Mouse (Mus musculus) heart, adult 8-10 months (tissue): ENCODE data around the gene Adgrf5. TPM values are rescaled to one million over a fixed set of nuclear protein-coding genes. Genes with fewer than 3 reads are reported as not detected.
A peak's percentile ranks its signal among the peaks of the same experiment; 100 is the strongest.
"Not testable (repeated sequence)": the region's sequence is repeated elsewhere in the genome, so short reads cannot be mapped to it uniquely, and the experiment has no call there.

Experiments used
- DNase-seq: peaks from one replicate; pipeline ENCODE4 v3.0.0; 2022; ENCODE audit warnings: low spot score
- total RNA-seq, 4 experiments: library from RNA; stranded (reverse); gene quantifications; 2 replicates each; pipeline ENCODE4 v1.2.4; 2022

Adgrf5 gene
- 100 to 1,000 TPM; 195 to 206 (median 199) TPM for total RNA-seq

- DNase-seq: peak; percentile 83
Observed at GRCm38 (mm10) chr17:43359826-43360619, at the start of gene Adgrf5. TSS of gene Adgrf5 (plus strand) at chr17:43360451.

GRCm38 (mm10) chr17:43325986-43326671 lies 34.1 kb upstream of the Adgrf5 start:
- DNase-seq: no peak

- peak; percentile 69 for DNase-seq
Observed at GRCm38 (mm10) chr17:43326726-43327700, 33.2 kb upstream of the Adgrf5 start.

GRCm38 (mm10) chr17:43327810-43328209 lies 32.4 kb upstream of the Adgrf5 start:
- DNase-seq: no peak

GRCm38 (mm10) chr17:43329216-43329615 lies 31.0 kb upstream of the Adgrf5 start:
- DNase-seq: no peak

GRCm38 (mm10) chr17:43329761-43330183 lies 30.5 kb upstream of the Adgrf5 start:
- DNase-seq: no peak

GRCm38 (mm10) chr17:43332686-43333085 lies 27.6 kb upstream of the Adgrf5 start:
- DNase-seq: no peak

GRCm38 (mm10) chr17:43334074-43334473 lies 26.2 kb upstream of the Adgrf5 start:
- DNase-seq: no peak

GRCm38 (mm10) chr17:43337643-43338042 lies 22.6 kb upstream of the Adgrf5 start:
- DNase-seq: peak; percentile 56

GRCm38 (mm10) chr17:43338279-43338678 lies 22.0 kb upstream of the Adgrf5 start:
- DNase-seq: no peak

GRCm38 (mm10) chr17:43346499-43346898 lies 13.8 kb upstream of the Adgrf5 start:
- not testable (repeated sequence) for DNase-seq

- no peak for DNase-seq
Observed at GRCm38 (mm10) chr17:43357902-43358539, 2.2 kb upstream of the Adgrf5 start.

- no peak for DNase-seq
Observed at GRCm38 (mm10) chr17:43361021-43361420, 770 bp downstream of the Adgrf5 start.

- DNase-seq: peak; percentile 42
Observed at GRCm38 (mm10) chr17:43362362-43362761, 2.1 kb downstream of the Adgrf5 start.

GRCm38 (mm10) chr17:43362881-43363280 lies 2.6 kb downstream of the Adgrf5 start:
- no peak for DNase-seq

- no peak for DNase-seq
Observed at GRCm38 (mm10) chr17:43363921-43364320, 3.7 kb downstream of the Adgrf5 start.

GRCm38 (mm10) chr17:43365297-43365696 lies 5.0 kb downstream of the Adgrf5 start:
- peak; percentile 69 for DNase-seq

GRCm38 (mm10) chr17:43366486-43366885 lies 6.2 kb downstream of the Adgrf5 start:
- peak; percentile 83 for DNase-seq

GRCm38 (mm10) chr17:43368171-43368576 lies 7.9 kb downstream of the Adgrf5 start:
- no peak for DNase-seq

- no peak for DNase-seq
Observed at GRCm38 (mm10) chr17:43372604-43373003, 12.4 kb downstream of the Adgrf5 start.

- no peak for DNase-seq
Observed at GRCm38 (mm10) chr17:43374020-43374419, 13.8 kb downstream of the Adgrf5 start.
